Mouse (Mus musculus) left cerebral cortex, postnatal 4 days (tissue): Measurements from ENCODE around the gene Rps12-ps3. TPM values are rescaled to one million over a fixed set of nuclear protein-coding genes. Genes with fewer than 3 reads are reported as not detected.

Source experiments
- DNase-seq: peaks from one replicate; pipeline ENCODE4 v3.0.0-alpha.2; 2022
- intact Hi-C: fragments of 180-260 bp; cut with DNase I; formaldehyde crosslinking; loops from one replicate; pipeline ENCODE4 v1.15.1; 2025
- total RNA-seq, 2 experiments: library from RNA; stranded (reverse); gene quantifications; 2 replicates each; pipeline ENCODE4 v1.2.3; 2021

Rps12-ps3 gene
- total RNA-seq, result 100 to 1,000 TPM; 506 to 561 TPM

- intact Hi-C loops, result no loop called here
Observed at GRCm38 (mm10) chr19:59321990-59322389, at the start of gene Rps12-ps3. Gene Rps12-ps3 (plus strand): TSS chr19:59322290.

GRCm38 (mm10) chr19:59273190-59273589 is 48.9 kb upstream of the Rps12-ps3 start:
- intact Hi-C loops, result no loop called here
- no peak for DNase-seq

More at GRCm38 (mm10) chr19:59321990-59322389, at the start of gene Rps12-ps3:
- DNase-seq, result no peak

GRCm38 (mm10) chr19:59276354-59276753 is 45.7 kb upstream of the Rps12-ps3 start:
- intact Hi-C loops, result no loop called here
- DNase-seq, result peak; percentile 28

- DNase-seq, result no peak
Observed at GRCm38 (mm10) chr19:59280841-59281240, 41.2 kb upstream of the Rps12-ps3 start.

GRCm38 (mm10) chr19:59282001-59282400 is 40.1 kb upstream of the Rps12-ps3 start:
- no peak for DNase-seq
- intact Hi-C loops, result no loop called here

More at GRCm38 (mm10) chr19:59280841-59281240, 41.2 kb upstream of the Rps12-ps3 start:
- intact Hi-C loops, result no loop called here

GRCm38 (mm10) chr19:59289042-59289441 is 33.0 kb upstream of the Rps12-ps3 start:
- intact Hi-C loops, result no loop called here
- no peak for DNase-seq

- intact Hi-C loops, result no loop called here
- no peak for DNase-seq
Observed at GRCm38 (mm10) chr19:59289811-59290210, 32.3 kb upstream of the Rps12-ps3 start.

- intact Hi-C loops, result no loop called here
- DNase-seq, result no peak
Observed at GRCm38 (mm10) chr19:59292183-59292839, 29.8 kb upstream of the Rps12-ps3 start.

- DNase-seq, result no peak
- intact Hi-C loops, result no loop called here
Observed at GRCm38 (mm10) chr19:59315308-59315707, 6.8 kb upstream of the Rps12-ps3 start.

GRCm38 (mm10) chr19:59316571-59316970 is 5.5 kb upstream of the Rps12-ps3 start:
- DNase-seq, result peak; percentile 25
- intact Hi-C loops, result loop anchor here (2.0 kb wide), 1 partner anchor 76 kb away; no protein-coding TSS in a partner anchor

- intact Hi-C loops, result no loop called here
- DNase-seq, result no peak
Observed at GRCm38 (mm10) chr19:59330816-59331225, 8.7 kb downstream of the Rps12-ps3 start.

GRCm38 (mm10) chr19:59336655-59337054 is 14.6 kb downstream of the Rps12-ps3 start:
- intact Hi-C loops, result no loop called here
- DNase-seq, result no peak

- intact Hi-C loops, result no loop called here
- no peak for DNase-seq
Observed at GRCm38 (mm10) chr19:59337872-59338681, 16.0 kb downstream of the Rps12-ps3 start.

- intact Hi-C loops, result no loop called here
- DNase-seq, result no peak
Observed at GRCm38 (mm10) chr19:59339908-59340307, 17.8 kb downstream of the Rps12-ps3 start.

- intact Hi-C loops, result no loop called here
- no peak for DNase-seq
Observed at GRCm38 (mm10) chr19:59342964-59343363, 20.9 kb downstream of the Rps12-ps3 start.

- intact Hi-C loops, result no loop called here
- DNase-seq, result peak; percentile 8
Observed at GRCm38 (mm10) chr19:59344304-59344711, 22.2 kb downstream of the Rps12-ps3 start.

- intact Hi-C loops, result no loop called here
- peak; percentile 49 for DNase-seq
Observed at GRCm38 (mm10) chr19:59345081-59345657, 23.1 kb downstream of the Rps12-ps3 start.

- peak; percentile 89 for DNase-seq
- intact Hi-C loops, result no loop called here
Observed at GRCm38 (mm10) chr19:59345658-59346283, 23.7 kb downstream of the Rps12-ps3 start, which contains the start of gene Pdzd8. Gene Pdzd8 (minus strand): TSS chr19:59345780.

- intact Hi-C loops, result no loop called here
- no peak for DNase-seq
Observed at GRCm38 (mm10) chr19:59346325-59346724, 24.2 kb downstream of the Rps12-ps3 start.

- DNase-seq, result no peak
- intact Hi-C loops, result no loop called here
Observed at GRCm38 (mm10) chr19:59349329-59349960, 27.4 kb downstream of the Rps12-ps3 start.
